Mouse (Mus musculus): ENCODE results near the gene Mark4. TPM values are rescaled to one million over a fixed set of nuclear protein-coding genes. Genes with fewer than 3 reads are reported as not detected.

Mark4 gene
- total RNA-seq, 1 experiment, result 9.9 TPM

- TF ChIP-seq HCFC1 (IDR thresholded peaks at IDR 0.05; ENCODE audit: borderline replicate concordance, insufficient read depth, low read length), result no peak
- TF ChIP-seq CHD2 (IDR thresholded peaks at IDR 0.05; ENCODE audit: low read depth, low read length), result no peak
- TF ChIP-seq ZC3H11A (IDR thresholded peaks at IDR 0.05; ENCODE audit: borderline replicate concordance, low read depth, low read length), result no peak
- no peak for TF ChIP-seq ZNF384 (IDR thresholded peaks at IDR 0.05; ENCODE audit: low read depth, low read length)
- TF ChIP-seq MAFK (IDR thresholded peaks at IDR 0.05; ENCODE audit: insufficient read depth, low read depth, low read length), result no peak
- peak overlapping the region; percentile 61 to 65 for H3K4me3 ChIP-seq (ENCODE audit: insufficient read depth in 1 of 2, low read depth in 1 of 2, low read length in 2 of 2, poor library complexity in 1 of 2, severe bottlenecking in 1 of 2)
- peaks cover 0 to 2% of the 10 kb centered on the region in 2 experiments; a peak in 1 of 4 replicates for H3K4me1 ChIP-seq (ENCODE audit: control insufficient read depth in 2 of 2, insufficient read depth in 2 of 2, low read length in 2 of 2, poor library complexity in 1 of 2)
- no peaks in the 10 kb centered on the region for H3K9me3 ChIP-seq (ENCODE audit: control insufficient read depth, insufficient read depth, low read depth, low read length)
- H3K27ac ChIP-seq (ENCODE audit: insufficient read depth, low read depth, low read length, poor library complexity, severe bottlenecking), result no peak overlapping the region
- no peaks in the 10 kb centered on the region for H3K36me3 ChIP-seq (ENCODE audit: control insufficient read depth, insufficient read depth, low read length, poor library complexity, severe bottlenecking)
- in situ Hi-C loops (cut with MboI; ENCODE audit: low sequenced_read_pairs in 2 of 2, unreplicated experiment in 2 of 2), result no loop called here
- DNase-seq (ENCODE audit: low read depth, low spot score), result no peak
- H3K9ac ChIP-seq (ENCODE audit: insufficient read depth, low read depth, low read length, poor library complexity, severe bottlenecking), result peak overlapping the region; percentile 24
Observed at GRCm38 (mm10) chr7:19489525-19489924, 30.9 kb upstream of the Mark4 start.

- H3K4me3 ChIP-seq (ENCODE audit: insufficient read depth in 1 of 2, low read depth in 1 of 2, low read length in 2 of 2, poor library complexity in 1 of 2, severe bottlenecking in 1 of 2), result no peak overlapping the region
- no peak overlapping the region for H3K9ac ChIP-seq (ENCODE audit: insufficient read depth, low read depth, low read length, poor library complexity, severe bottlenecking)
- in situ Hi-C loops (cut with MboI; ENCODE audit: low sequenced_read_pairs in 2 of 2, unreplicated experiment in 2 of 2), result no loop called here
- H3K36me3 ChIP-seq (ENCODE audit: control insufficient read depth, insufficient read depth, low read length, poor library complexity, severe bottlenecking), result no peaks in the 10 kb centered on the region
- TF ChIP-seq MAFK (IDR thresholded peaks at IDR 0.05; ENCODE audit: insufficient read depth, low read depth, low read length) (no peak), ZC3H11A (IDR thresholded peaks at IDR 0.05; ENCODE audit: borderline replicate concordance, low read depth, low read length) (no peak), CHD2 (IDR thresholded peaks at IDR 0.05; ENCODE audit: low read depth, low read length) (no peak), HCFC1 (IDR thresholded peaks at IDR 0.05; ENCODE audit: borderline replicate concordance, insufficient read depth, low read length) (no peak), ZNF384 (IDR thresholded peaks at IDR 0.05; ENCODE audit: low read depth, low read length) (no peak)
- H3K9me3 ChIP-seq (ENCODE audit: control insufficient read depth, insufficient read depth, low read depth, low read length), result no peaks in the 10 kb centered on the region
- DNase-seq (ENCODE audit: low read depth, low spot score), result no peak
- H3K4me1 ChIP-seq (ENCODE audit: control insufficient read depth in 2 of 2, insufficient read depth in 2 of 2, low read length in 2 of 2, poor library complexity in 1 of 2), result 0 out of 4 replicates have a peak, but pooled peaks cover 0 to 5% of the 10 kb centered on the region in 2 experiments
- H3K27ac ChIP-seq (ENCODE audit: insufficient read depth, low read depth, low read length, poor library complexity, severe bottlenecking), result no peak overlapping the region
Observed at GRCm38 (mm10) chr7:19486549-19486948, 27.9 kb upstream of the Mark4 start.

GRCm38 (mm10) chr7:19485488-19485887, 26.9 kb upstream of the Mark4 start:
- Histone ChIP-seq H3K4me1 (ENCODE audit: control insufficient read depth in 2 of 2, insufficient read depth in 2 of 2, low read length in 2 of 2, poor library complexity in 1 of 2) (0 out of 4 replicates have a peak, but pooled peaks cover 0 to 5% of the 10 kb centered on the region in 2 experiments), H3K4me3 (ENCODE audit: insufficient read depth in 1 of 2, low read depth in 1 of 2, low read length in 2 of 2, poor library complexity in 1 of 2, severe bottlenecking in 1 of 2) (no peak overlapping the region), H3K36me3 (ENCODE audit: control insufficient read depth, insufficient read depth, low read length, poor library complexity, severe bottlenecking) (no peaks in the 10 kb centered on the region), H3K27ac (ENCODE audit: insufficient read depth, low read depth, low read length, poor library complexity, severe bottlenecking) (no peak overlapping the region), H3K9me3 (ENCODE audit: control insufficient read depth, insufficient read depth, low read depth, low read length) (no peaks in the 10 kb centered on the region), H3K9ac (ENCODE audit: insufficient read depth, low read depth, low read length, poor library complexity, severe bottlenecking) (no peak overlapping the region)
- no peak for DNase-seq (ENCODE audit: low read depth, low spot score)
- in situ Hi-C loops (cut with MboI; ENCODE audit: low sequenced_read_pairs in 2 of 2, unreplicated experiment in 2 of 2), result no loop called here
- TF ChIP-seq HCFC1 (IDR thresholded peaks at IDR 0.05; ENCODE audit: borderline replicate concordance, insufficient read depth, low read length) (no peak), CHD2 (IDR thresholded peaks at IDR 0.05; ENCODE audit: low read depth, low read length) (no peak), ZC3H11A (IDR thresholded peaks at IDR 0.05; ENCODE audit: borderline replicate concordance, low read depth, low read length) (no peak), MAFK (IDR thresholded peaks at IDR 0.05; ENCODE audit: insufficient read depth, low read depth, low read length) (no peak), ZNF384 (IDR thresholded peaks at IDR 0.05; ENCODE audit: low read depth, low read length) (no peak)

- Histone ChIP-seq H3K4me1 (ENCODE audit: control insufficient read depth in 2 of 2, insufficient read depth in 2 of 2, low read length in 2 of 2, poor library complexity in 1 of 2) (0 out of 4 replicates have a peak, but pooled peaks cover 0 to 5% of the 10 kb centered on the region in 2 experiments), H3K9ac (ENCODE audit: insufficient read depth, low read depth, low read length, poor library complexity, severe bottlenecking) (no peak overlapping the region), H3K4me3 (ENCODE audit: insufficient read depth in 1 of 2, low read depth in 1 of 2, low read length in 2 of 2, poor library complexity in 1 of 2, severe bottlenecking in 1 of 2) (no peak overlapping the region), H3K27ac (ENCODE audit: insufficient read depth, low read depth, low read length, poor library complexity, severe bottlenecking) (no peak overlapping the region), H3K36me3 (ENCODE audit: control insufficient read depth, insufficient read depth, low read length, poor library complexity, severe bottlenecking) (no peaks in the 10 kb centered on the region), H3K9me3 (ENCODE audit: control insufficient read depth, insufficient read depth, low read depth, low read length) (no peaks in the 10 kb centered on the region)
- DNase-seq (ENCODE audit: low read depth, low spot score), result no peak
- in situ Hi-C loops (cut with MboI; ENCODE audit: low sequenced_read_pairs in 2 of 2, unreplicated experiment in 2 of 2), result no loop called here
- no peak for TF ChIP-seq HCFC1 (IDR thresholded peaks at IDR 0.05; ENCODE audit: borderline replicate concordance, insufficient read depth, low read length)
- no peak for TF ChIP-seq ZC3H11A (IDR thresholded peaks at IDR 0.05; ENCODE audit: borderline replicate concordance, low read depth, low read length)
- no peak for TF ChIP-seq CHD2 (IDR thresholded peaks at IDR 0.05; ENCODE audit: low read depth, low read length)
- no peak for TF ChIP-seq MAFK (IDR thresholded peaks at IDR 0.05; ENCODE audit: insufficient read depth, low read depth, low read length)
- no peak for TF ChIP-seq ZNF384 (IDR thresholded peaks at IDR 0.05; ENCODE audit: low read depth, low read length)
Observed at GRCm38 (mm10) chr7:19483281-19483680, 24.7 kb upstream of the Mark4 start.
